Mouse (Mus musculus) bone marrow, adult 2 months (tissue): ENCODE data around the gene Spop. TPM values are rescaled to one million over a fixed set of nuclear protein-coding genes. Genes with fewer than 3 reads are reported as not detected.

Source experiments
- H3K27ac ChIP-seq: fragments of 200-500 bp; 2 replicates; pipeline ENCODE4 v1.5.1; 2012; ENCODE audit warnings: low read depth, mild to moderate bottlenecking, control low read depth, inconsistent platforms, low read length; ENCODE audit not compliant: control insufficient read depth, poor library complexity, insufficient read depth
- H3K4me1 ChIP-seq: fragments of 200-500 bp; 2 replicates; pipeline ENCODE4 v1.6.1; 2011; ENCODE audit warnings: low read length; ENCODE audit not compliant: control insufficient read depth, insufficient read depth
- H3K4me3 ChIP-seq: fragments of 200-500 bp; replicated peaks from 2 replicates; pipeline ENCODE3; 2011; ENCODE audit warnings: mild to moderate bottlenecking, low read depth, low read length, control low read depth; ENCODE audit not compliant: control insufficient read depth
- CTCF ChIP-seq: fragments of 200-500 bp; IDR thresholded peaks from 2 replicates; pipeline ENCODE4 v1.5.1; 2011; ENCODE audit warnings: low read length, control low read depth; ENCODE audit not compliant: control insufficient read depth, insufficient read depth
- POLR2A ChIP-seq: fragments of 200-500 bp; IDR thresholded peaks from 2 replicates; pipeline ENCODE4 v1.6.1; 2011; ENCODE audit warnings: low read depth, mild to moderate bottlenecking, control low read depth, low read length, borderline replicate concordance; ENCODE audit not compliant: control insufficient read depth
- WGBS: fragments of 180-500 bp; shearing (Covaris S2); methylation state at CpG from one replicate; pipeline ENCODE4 v1.1.7; 2018; 5-methylcytosine and 5-hydroxymethylcytosine counted together
- polyA plus RNA-seq: library from polyadenylated mRNA; stranded (reverse); fragments of >200 nt; gene quantifications from 2 replicates; pipeline ENCODE4 v1.2.4, GENCODE M21; 2011; ENCODE audit warnings: low replicate concordance; ENCODE audit not compliant: missing spikeins, insufficient read depth, insufficient read length

Gene Spop
- polyA plus RNA-seq, 1 experiment, result 61.3 TPM

DNA sequence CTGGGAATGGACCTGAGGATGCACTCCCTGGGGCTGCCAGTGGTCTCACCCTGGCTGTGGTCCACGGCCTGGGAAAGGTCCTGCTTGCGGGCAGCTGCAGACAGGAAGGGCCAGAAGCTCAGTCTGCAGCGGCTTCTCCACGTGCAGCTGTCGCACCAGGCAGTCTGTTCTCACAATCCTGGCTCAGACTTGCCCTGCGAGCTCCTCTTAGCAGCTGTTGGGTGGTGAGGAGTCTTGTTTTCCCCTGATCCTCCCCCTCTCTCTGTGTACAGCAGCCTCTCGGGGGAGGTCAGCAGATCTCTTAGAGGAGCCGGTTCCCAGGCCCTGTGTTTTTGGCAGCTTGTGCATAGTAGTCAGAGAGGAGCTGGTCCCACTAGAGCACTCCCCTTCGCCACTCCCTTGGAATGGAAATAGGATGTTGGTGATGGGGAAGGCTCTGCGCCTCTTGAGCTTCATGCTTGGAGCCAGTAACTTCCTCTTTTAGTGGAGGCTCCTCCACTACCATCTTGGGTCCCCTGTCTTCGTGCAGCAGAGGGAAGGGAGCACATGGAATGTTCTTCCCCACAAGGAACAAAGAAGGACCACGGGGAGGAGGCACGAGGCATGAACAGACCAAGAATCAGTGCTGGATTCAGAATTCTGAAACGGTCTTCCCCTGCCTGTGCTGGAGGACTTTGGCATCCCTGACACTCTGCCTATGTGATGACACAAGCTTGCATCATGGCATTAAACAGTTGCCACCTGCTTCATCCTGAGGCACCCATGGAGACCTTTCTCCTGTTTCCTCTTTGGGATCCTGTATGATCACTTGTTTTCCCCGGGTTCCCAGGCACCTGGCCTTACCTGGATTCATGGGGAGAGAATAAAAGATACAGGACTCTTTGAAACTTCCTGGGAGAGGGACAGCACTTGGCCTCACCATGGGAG, 43.7 kb upstream of the Spop start:
- TF ChIP-seq CTCF, result no peak
- TF ChIP-seq POLR2A, result no peak
- Histone ChIP-seq H3K4me3 (no peak overlapping the region), H3K27ac (peak overlapping the region; percentile 6; the same call in 1 of the 2 replicates), H3K4me1 (peaks cover 5% of the 10 kb centered on the region; the same call in 1 of the 2 replicates)
- 63% methylated on average over 15 of the region's 15 CpGs for WGBS

DNA sequence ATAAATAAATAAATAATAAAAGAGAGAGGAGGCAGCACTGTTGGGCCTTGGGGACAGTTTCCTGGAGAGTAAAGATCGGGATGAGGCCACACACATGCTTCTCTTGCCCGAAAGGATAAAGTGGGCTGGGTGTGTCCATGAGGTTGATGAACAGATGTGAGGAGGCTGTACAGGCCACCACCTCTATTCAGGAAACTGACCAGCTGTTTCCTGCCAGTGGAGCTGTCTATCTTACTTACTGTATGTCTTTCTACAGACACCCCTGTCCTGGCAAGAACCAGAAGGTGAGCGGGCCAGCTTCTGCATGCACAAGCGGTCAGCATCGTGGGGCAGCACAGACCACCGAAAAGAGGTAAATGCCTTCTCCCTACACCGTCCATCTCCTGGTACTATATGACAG, 42.7 kb upstream of the Spop start:
- TF ChIP-seq POLR2A (no peak), CTCF (no peak)
- no peak overlapping the region for H3K4me3 ChIP-seq
- 91% methylated on average over 7 of the region's 7 CpGs for WGBS
- H3K27ac ChIP-seq, result no peak overlapping the region
- peaks cover 5% of the 10 kb centered on the region; the same call in 1 of the 2 replicates for H3K4me1 ChIP-seq

DNA sequence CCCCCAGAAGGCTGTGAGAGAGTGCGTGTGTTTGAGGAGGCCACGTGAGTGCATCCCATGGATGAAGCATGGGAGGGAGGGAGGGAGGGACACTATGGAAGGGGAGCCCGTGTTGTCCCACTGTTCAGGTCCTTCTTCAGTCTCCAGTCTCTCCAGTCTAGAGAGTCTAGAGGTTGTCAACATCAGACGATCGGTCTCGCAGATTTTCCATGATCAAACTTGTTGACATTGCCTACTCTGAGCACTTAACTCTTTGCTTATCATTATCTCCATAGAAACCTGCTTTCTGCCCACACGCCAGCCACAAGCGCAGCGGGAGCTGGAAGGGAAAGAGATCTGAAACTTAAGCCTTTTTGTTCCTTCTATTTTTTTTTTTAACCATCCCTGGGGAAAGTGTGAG, 35.0 kb upstream of the Spop start:
- Histone ChIP-seq H3K4me3 (no peak overlapping the region), H3K27ac (no peak overlapping the region), H3K4me1 (no peaks in the 10 kb centered on the region; the same call in 1 of the 2 replicates)
- TF ChIP-seq POLR2A (no peak), CTCF (no peak)
- WGBS, result 77% methylated on average over 9 of the region's 9 CpGs

DNA sequence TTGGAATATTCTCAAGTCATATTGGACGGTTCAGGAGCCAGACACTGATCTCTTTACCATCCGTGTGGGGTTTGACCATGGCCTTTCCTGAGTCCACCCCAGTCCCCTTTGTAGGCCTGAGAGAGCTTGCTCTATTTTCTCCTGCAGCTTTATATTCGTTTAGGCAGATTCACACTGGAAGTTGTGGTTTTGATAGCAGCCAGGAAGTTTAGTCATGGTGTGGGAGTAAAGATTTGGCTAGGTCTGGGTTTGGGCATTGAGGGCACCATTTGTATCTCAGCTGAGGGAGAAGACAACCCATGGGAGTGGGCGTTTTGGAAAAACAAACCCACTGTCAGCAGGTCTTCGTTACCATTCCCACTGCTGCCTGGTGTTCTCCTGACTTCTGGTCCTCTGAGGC, 34.3 kb upstream of the Spop start:
- TF ChIP-seq POLR2A, result no peak
- no peak for TF ChIP-seq CTCF
- Histone ChIP-seq H3K4me1 (no peaks in the 10 kb centered on the region; the same call in 1 of the 2 replicates), H3K4me3 (no peak overlapping the region), H3K27ac (no peak overlapping the region)
- 64% methylated on average over 5 of the region's 5 CpGs for WGBS

DNA sequence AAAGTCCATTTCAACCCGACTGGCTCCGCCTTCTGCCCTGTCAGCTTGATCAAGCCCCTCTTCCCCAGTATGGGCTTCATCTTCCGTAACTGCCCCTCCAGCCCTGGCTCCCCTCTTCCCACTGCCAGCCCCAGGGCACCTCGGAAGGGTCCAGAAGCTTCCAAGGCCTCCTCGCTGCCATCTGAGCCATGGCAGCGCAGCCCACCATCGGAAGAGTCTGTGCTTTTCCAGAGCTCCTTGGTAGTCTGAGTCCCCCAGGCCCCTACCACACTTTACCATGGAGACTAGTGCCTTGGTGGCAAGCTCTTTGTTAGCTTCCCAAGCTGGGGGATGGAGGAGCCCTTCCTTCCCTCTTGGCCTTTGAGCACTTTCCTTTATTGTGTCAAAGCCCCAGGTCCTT, 33.2 kb upstream of the Spop start:
- TF ChIP-seq POLR2A, result no peak
- TF ChIP-seq CTCF, result no peak
- 97% methylated on average over 7 of the region's 7 CpGs for WGBS
- Histone ChIP-seq H3K27ac (no peak overlapping the region), H3K4me1 (no peaks in the 10 kb centered on the region; the same call in 1 of the 2 replicates), H3K4me3 (no peak overlapping the region)

DNA sequence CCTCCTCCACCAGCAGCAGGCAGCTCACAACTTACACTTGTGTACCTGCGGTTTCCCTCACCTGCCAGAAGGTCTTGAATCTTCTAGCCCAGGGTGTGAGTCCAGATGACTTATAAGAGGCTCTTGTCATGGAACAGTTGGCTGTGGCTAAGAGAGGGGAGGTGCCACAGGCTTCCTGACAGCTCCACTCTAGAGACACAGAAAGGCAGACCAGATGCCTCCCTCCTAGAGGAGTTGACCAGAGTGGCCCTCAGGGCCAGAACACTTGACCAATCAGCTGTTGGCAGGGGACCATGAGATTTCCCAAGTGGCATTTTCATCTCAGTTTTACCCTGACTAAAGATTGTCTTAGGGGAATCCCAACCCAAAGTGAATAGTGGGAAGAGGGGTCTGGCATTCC, 32.7 kb upstream of the Spop start:
- no peak for TF ChIP-seq POLR2A
- no peak for TF ChIP-seq CTCF
- H3K27ac ChIP-seq, result no peak overlapping the region
- no peak overlapping the region for H3K4me3 ChIP-seq
- 100% methylated on average over 1 of the region's 1 CpGs for WGBS
- no peaks in the 10 kb centered on the region; the same call in 1 of the 2 replicates for H3K4me1 ChIP-seq

DNA sequence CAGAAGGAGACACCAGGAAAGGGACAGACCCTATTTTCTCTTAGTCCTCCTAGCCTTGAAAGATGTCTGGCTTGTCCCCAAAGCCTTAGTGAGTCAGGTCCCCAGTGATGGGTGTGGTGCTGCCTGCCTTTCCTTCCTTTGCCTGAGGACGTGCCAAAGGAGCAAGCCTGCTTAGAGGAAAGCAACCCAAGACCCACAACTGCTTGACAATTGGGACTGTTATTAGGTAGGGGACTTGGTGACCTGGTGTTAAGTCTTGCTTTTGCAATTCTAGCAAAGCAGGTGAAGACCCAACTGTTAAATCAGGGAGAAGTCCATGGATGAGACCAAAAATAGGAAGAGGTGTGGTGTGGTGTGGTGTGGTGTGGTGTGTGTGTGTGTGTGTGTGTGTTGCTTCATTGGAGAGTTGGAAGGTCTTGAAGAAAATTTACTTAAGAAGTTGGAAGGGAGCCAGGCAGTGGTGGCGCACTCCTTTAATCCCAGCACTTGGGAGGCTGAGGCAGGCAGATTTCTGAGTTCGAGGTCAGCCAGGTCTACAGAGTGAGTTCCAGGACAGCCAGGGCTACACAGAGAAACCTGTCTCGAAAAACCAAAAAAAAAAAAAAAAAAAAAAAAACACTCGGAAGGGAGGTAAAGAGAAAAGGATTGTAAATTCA, 30.4 kb upstream of the Spop start:
- Histone ChIP-seq H3K27ac (peak overlapping the region; percentile 36; the same call in 1 of the 2 replicates), H3K4me3 (no peak overlapping the region), H3K4me1 (no peaks in the 10 kb centered on the region; the same call in 1 of the 2 replicates)
- TF ChIP-seq CTCF (no peak), POLR2A (no peak)
- WGBS, result 63% methylated on average over 5 of the region's 5 CpGs

DNA sequence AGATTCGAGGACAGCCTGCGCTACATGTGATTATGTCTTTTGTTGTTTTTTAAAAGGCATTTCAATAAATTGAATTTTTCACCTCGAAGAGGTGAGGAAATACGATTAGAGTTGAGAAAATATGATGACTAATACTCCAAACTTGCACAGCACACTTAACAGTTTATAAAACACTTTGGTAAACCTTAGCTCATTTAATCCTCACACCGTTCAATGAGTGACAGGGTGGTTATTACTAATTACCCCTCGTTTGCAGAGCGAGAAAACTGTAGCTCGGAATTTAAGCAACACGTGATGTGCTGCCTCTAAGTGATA, 29.9 kb upstream of the Spop start:
- TF ChIP-seq CTCF (no peak), POLR2A (no peak)
- Histone ChIP-seq H3K27ac (peak overlapping the region; percentile 89), H3K4me1 (no peaks in the 10 kb centered on the region; the same call in 1 of the 2 replicates), H3K4me3 (peak overlapping the region; percentile 45)
- 37% methylated on average over 9 of the region's 9 CpGs for WGBS
